Mouse (Mus musculus): Measurements from ENCODE around the gene Sfr1.

Sfr1 gene

DNA sequence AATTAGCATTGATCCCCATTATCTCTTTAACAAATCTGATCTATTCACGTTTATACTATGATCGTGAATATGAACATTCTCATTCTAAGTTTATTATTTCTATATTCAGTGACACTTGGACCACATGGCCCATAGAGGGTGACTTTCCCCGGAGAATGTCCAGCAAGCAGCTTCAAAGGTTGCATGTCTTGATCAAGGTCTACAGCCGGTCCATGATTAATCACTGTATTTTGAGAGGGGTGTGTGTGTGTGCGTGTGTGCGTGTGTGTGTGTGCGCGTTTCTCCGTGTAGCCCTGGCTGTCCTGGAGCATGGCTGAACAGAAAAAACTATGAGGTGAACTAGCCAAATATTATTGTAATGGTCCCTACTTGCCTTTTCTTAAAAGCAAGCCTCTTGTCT lies 21.0 kb downstream of the Sfr1 start:
- no peak for DNase-seq (ENCODE audit: low spot score)

DNA sequence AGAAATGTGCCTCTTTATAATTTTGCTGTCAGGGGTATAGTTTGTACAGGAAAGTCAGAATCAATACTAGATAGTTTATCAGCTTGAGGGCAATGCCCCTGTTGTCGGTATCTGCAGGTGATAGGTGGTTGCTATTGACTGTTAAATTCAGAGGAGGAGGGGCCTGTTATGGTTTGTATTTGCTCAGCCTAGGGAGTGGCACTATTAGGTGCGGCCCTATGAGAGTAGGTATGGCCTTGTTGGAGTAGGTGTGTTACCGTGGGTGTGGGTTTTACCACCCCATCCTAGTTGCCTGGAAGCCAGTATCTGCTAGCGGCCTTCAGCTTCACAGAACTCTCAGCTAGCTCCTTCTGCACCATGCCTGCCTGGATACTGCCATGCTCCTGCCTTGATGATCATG lies 22.4 kb downstream of the Sfr1 start:
- DNase-seq (ENCODE audit: low spot score), result no peak

DNA sequence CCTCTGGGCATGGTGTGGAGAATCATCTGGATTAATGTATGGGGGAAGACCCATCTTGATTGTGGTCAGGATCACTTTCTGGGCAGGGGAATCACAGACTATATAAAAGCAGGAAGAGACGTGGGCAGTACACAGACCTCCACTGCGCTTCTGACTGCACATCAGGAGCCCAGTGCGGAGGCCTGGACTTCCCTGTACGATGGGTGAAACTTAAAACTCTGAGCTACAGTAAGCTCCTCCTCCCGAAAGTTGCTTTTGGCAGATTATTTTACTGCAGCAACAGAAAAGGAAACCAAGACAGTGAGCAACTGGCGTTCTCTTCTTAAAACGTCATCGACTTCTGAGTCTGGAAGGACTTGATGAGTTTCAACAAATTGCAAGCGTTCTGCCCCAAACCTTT lies 23.4 kb downstream of the Sfr1 start:
- DNase-seq (ENCODE audit: low spot score), result no peak

DNA sequence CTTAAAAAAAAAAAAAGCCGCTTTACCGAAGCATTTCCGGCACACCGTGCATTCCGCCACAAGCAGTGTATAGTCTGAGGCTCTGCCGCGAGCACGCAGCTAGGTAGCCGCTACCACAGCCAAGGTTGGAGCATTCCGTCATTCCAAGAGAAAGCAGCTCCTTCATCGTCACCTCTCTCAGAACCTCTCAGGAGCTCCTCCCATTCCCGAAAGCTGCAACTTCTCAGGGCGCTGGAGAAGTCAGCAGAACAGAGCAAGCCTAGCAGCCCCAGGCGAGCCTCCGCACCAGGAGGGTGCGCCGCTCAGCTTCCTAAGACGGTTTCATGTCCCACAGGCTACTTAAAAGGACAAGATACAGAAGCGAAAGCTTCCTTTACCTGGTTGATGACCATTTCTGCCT lies 24.1 kb downstream of the Sfr1 start:
- DNase-seq (ENCODE audit: low spot score), result no peak

DNA sequence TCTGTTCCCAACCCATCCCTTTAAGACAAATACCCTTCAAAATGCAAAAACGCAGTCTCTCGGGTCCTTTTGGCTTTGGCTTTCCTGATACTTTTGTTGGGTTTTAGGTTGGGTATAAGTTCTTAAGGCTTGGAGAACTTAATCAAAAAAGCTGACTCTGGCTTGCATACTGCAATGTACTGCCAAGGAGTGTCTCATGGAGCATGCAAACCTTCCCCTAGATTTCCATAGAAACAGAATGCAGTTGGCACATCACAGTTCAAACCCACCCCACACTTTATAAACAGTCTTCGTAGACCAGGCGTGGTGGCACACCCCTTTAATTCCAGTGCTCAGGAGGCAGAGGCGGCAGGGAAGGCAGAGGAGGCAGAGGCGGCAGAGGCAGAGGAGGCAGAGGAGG lies 46.4 kb downstream of the Sfr1 start:
- no peak for DNase-seq (ENCODE audit: low spot score)

DNA sequence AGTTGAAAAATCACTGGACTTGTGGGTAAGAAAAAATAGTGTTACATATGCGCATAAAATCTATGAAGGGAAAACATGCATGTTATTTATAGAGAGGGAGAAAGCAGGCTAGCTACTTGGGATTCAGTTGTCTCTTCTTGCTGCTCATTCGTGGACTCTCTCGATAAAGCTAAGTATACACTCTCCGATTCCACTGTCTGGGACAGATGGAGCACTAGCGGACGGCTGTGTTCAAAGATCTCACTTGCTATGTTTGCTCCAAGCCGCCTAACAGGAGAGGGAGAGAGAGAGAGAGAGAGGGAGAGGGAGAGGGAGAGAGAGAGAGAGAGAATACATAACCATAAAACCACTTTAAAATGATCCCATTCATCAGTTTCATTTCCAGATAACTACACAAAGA lies 48.7 kb downstream of the Sfr1 start:
- DNase-seq (ENCODE audit: low spot score), result no peak

DNA sequence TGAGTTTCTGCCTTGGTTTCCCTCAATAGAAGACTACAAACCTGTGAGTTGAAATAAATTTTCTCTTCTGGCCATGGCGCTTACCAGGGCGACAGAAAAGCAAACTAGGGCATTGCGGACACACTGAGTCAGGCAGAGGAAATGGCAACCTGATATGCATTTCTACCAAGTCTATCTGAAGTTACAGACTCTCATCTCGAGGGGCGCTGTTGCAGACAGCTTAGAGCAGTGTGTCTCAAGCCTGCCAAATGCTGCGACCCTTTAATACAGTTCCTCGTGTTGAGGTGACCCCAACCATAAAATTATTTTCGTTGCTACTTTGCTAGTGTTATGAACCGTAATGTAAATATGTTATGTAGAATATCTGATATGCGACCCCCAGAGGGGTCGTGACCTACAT lies 49.5 kb downstream of the Sfr1 start:
- peak; percentile 21 for DNase-seq (ENCODE audit: low spot score)

DNA sequence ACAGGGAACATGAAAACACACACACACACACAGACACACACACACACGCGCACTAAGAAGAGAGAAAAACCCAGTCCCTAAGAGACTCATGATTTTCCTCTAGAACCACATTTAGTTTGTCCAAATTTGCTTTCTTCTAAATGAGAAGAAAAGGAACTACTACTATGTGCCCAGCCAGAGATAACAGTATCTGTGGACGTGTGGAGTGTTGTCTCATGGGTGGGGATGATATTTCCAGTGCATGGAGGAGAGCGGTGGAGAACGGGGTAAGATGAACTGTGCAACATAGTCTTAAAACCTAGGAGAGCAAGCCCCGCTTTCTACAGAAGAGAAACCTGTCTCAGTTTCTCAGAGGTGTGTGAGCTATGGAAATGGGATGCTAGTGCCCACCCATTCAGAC lies 52.4 kb downstream of the Sfr1 start:
- DNase-seq (ENCODE audit: low spot score), result no peak
